Mouse (Mus musculus) urinary bladder, postnatal 36 days (tissue): ENCODE measurements at regions not wholly inside any gene's neighbourhood (a gene's known extent, or its start where the extent isn't known, plus 50 kb on each side); places are given as distances from the start of the nearest gene placed in this dataset.
A peak's percentile ranks its signal among the peaks of the same experiment; 100 is the strongest.

Experiments used
- DNase-seq, 2 experiments: peaks; one replicate each; pipeline ENCODE4 v3.0.0; 2022; ENCODE audit warnings: low spot score in 2 of 2, mixed read lengths in 1 of 2

- DNase-seq, result no peak
Measured at GRCm38 (mm10) chr12:78097692-78098091, 96.3 kb upstream of the Gm6657 start.

GRCm38 (mm10) chr12:78098765-78099194 is 95.3 kb upstream of the Gm6657 start:
- peak in 1 of 2 experiments; percentile 22 for DNase-seq

GRCm38 (mm10) chr12:78099761-78100160 is 94.3 kb upstream of the Gm6657 start:
- DNase-seq, result no peak

- no peak for DNase-seq
Measured at GRCm38 (mm10) chr12:78100756-78101155, 93.3 kb upstream of the Gm6657 start.

GRCm38 (mm10) chr12:78109931-78110330 is 84.1 kb upstream of the Gm6657 start:
- DNase-seq, result no peak

- DNase-seq, result no peak
Measured at GRCm38 (mm10) chr12:78118131-78118530, 75.9 kb upstream of the Gm6657 start.

GRCm38 (mm10) chr12:78119246-78119645 is 74.8 kb upstream of the Gm6657 start:
- no peak for DNase-seq

- DNase-seq, result no peak
Measured at GRCm38 (mm10) chr12:78119855-78120254, 74.2 kb upstream of the Gm6657 start.

GRCm38 (mm10) chr12:78129130-78129845 is 64.8 kb upstream of the Gm6657 start:
- DNase-seq, result no peak

- no peak for DNase-seq
Measured at GRCm38 (mm10) chr12:78132016-78132797, 61.8 kb upstream of the Gm6657 start.

GRCm38 (mm10) chr12:78133341-78133740 is 60.7 kb upstream of the Gm6657 start:
- no peak for DNase-seq

- DNase-seq, result no peak
Measured at GRCm38 (mm10) chr12:78133984-78134383, 60.1 kb upstream of the Gm6657 start.

- DNase-seq, result no peak
Measured at GRCm38 (mm10) chr12:78137196-78137595, 56.8 kb upstream of the Gm6657 start.

GRCm38 (mm10) chr12:78138467-78138866 is 55.6 kb upstream of the Gm6657 start:
- DNase-seq, result no peak
